Mouse (Mus musculus): Measurements from ENCODE around the gene Tmem245. TPM values are rescaled to one million over a fixed set of nuclear protein-coding genes. Genes with fewer than 3 reads are reported as not detected.

The Tmem245 gene
- total RNA-seq, 1 experiment from 2014 or later: 16.8 TPM

DNA sequence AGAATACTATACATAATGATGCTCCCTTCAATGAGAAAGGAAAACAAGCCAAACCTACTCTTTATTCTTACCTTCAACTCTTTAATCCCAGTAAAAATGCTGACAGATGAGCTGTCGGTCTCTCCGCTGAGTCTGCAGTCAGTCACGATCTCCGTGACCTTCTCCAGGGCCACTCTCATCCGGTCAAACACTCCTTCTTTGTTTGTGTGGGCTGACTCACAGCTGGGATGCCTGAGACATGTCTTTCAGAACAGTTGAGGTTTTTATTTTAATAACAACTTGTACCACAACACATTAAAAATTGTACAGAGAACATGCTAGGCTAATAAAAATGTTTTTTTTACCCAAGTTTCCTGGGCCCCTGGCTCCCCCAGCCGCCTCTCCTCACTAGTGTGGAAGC lies 109.6 kb downstream of the Tmem245 start:
- ATAC-seq (ENCODE audit: extremely low read depth, insufficient number of reproducible peaks, low FRiP score, poor library complexity, severe bottlenecking): no peak

- ATAC-seq (ENCODE audit: extremely low read depth, insufficient number of reproducible peaks, low FRiP score, poor library complexity, severe bottlenecking): no peak
Measured at GRCm38 (mm10) chr4:56831998-56832397, 115.2 kb downstream of the Tmem245 start.

DNA sequence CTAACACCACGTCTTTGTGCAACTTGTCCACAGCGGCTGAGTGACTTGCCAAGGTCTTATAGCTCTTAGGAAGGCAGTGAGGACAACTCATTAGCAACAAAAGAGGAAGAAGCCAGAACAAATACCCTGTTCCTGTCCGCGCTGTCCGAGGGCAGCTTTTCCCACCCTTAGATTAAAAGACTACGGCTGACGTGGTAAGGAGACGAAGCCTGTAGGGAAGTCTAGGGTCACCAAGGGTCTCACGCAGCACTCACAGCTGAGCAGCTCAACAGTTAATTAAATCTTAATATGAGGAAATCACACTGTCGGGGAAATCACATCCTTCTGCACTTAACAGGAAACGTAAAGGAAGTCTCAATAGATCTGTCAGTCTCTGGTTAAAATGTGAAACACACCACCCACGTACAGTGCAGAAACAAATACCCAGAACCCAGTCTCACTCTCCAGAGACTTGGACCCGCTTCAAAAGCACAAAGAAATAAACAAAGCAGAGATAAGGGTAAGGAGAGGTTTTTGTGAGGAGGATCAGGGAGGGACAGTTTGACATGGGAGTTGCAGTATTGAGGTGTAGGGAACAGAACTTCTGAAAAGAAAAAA lies 116.1 kb downstream of the Tmem245 start:
- ATAC-seq (ENCODE audit: extremely low read depth, insufficient number of reproducible peaks, low FRiP score, poor library complexity, severe bottlenecking): no peak

- ATAC-seq (ENCODE audit: extremely low read depth, insufficient number of reproducible peaks, low FRiP score, poor library complexity, severe bottlenecking): no peak
Measured at GRCm38 (mm10) chr4:56829511-56829921, 117.7 kb downstream of the Tmem245 start.

DNA sequence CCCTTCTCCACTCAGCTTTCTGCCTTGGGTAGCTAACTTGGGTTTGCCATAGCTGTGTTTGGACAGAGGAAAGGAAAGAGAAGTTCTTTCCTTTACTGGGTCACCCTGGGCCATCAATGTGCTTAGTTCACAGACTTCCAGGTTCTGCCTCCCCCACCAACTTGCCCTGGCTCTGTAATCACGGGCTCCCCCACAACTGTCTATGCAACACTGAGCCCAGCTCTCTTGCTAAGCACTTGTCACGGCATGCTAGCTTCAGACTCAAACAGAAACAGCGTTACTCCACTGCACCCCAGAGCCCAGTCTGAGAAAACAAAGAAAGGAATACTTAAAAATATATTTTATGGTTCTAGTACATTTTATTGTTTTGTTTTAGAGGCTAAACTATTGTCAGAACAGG lies 118.3 kb downstream of the Tmem245 start:
- ATAC-seq (ENCODE audit: extremely low read depth, insufficient number of reproducible peaks, low FRiP score, poor library complexity, severe bottlenecking): no peak

GRCm38 (mm10) chr4:56824231-56824630 lies 123.0 kb downstream of the Tmem245 start:
- no peak for ATAC-seq (ENCODE audit: extremely low read depth, insufficient number of reproducible peaks, low FRiP score, poor library complexity, severe bottlenecking)

DNA sequence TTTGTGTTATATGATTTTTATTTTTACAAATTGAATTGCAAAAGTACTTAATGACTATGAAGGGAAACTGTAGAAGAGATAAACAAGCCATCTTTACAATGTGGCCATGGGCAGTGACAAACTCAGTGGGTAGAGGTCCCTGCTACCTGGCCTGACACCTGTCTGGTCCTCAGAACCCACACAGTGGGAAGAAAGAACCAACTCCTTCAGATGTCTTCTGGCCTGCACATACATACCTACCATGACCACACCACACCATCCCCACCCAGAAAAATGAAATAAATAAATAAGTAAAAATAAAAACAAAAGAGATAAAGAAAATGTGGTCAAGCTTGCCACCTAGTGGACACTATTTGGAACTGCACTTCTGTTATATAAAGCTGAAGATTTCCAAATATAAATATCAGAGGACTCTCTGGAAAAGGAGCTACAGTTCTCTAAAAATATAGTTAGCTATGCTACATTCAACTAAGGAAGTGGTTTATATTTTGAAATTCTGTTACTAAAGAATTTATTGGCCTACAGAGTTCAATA lies 127.2 kb downstream of the Tmem245 start:
- no peak for ATAC-seq (ENCODE audit: extremely low read depth, insufficient number of reproducible peaks, low FRiP score, poor library complexity, severe bottlenecking)

Other genes starting within 250 kb of the Tmem245 start
- not detected in 2 replicates for gene Gm26657, start 207.4 kb downstream of the Tmem245 start, total RNA-seq (2017)
- gene Actl7b, start 206.0 kb downstream of the Tmem245 start, total RNA-seq (2017): 2.4 and 2.6 TPM in 2 replicates
- gene Actl7a, start 204.0 kb downstream of the Tmem245 start, total RNA-seq (2017): not detected in 2 replicates
- 99.6 and 106 TPM in 2 replicates for gene Elp1, start 145.1 kb downstream of the Tmem245 start, total RNA-seq (2017)
- 5.2 and 6.5 TPM in 2 replicates for gene Fam206a, start 145.1 kb downstream of the Tmem245 start, total RNA-seq (2017)
- 4.1 and 5.0 TPM in 2 replicates for gene Ctnnal1, start 82.2 kb downstream of the Tmem245 start, total RNA-seq (2017)
- 0.12 TPM in 1 of 2 replicates, not detected in the other for gene Frrs1l, start 43.0 kb upstream of the Tmem245 start, total RNA-seq (2017)
- 0.49 and 3.1 TPM in 2 replicates for gene Epb41l4b, start 196.0 kb upstream of the Tmem245 start, total RNA-seq (2017)

All from neutrophil, adult 5-6 weeks (primary cell).